Mouse (Mus musculus) gastrocnemius, postnatal 36 days (tissue): ENCODE data around the gene Myh9. TPM values are rescaled to one million over a fixed set of nuclear protein-coding genes. Genes with fewer than 3 reads are reported as not detected.
"Not testable (repeated sequence)": the region's sequence is repeated elsewhere in the genome, so short reads cannot be mapped to it uniquely, and the experiment has no call there.

Source experiments
- DNase-seq, 2 experiments: peaks; one replicate each; pipeline ENCODE4 v3.0.0; 2022
- intact Hi-C: fragments of 180-260 bp; cut with DNase I; formaldehyde crosslinking; loops from one replicate; pipeline ENCODE4 v1.15.1; 2025
- total RNA-seq, 2 experiments: library from RNA; stranded (reverse); gene quantifications; 2 replicates each; pipeline ENCODE4 v1.2.3; 2021

Myh9 gene
- total RNA-seq, 2 experiments from 2014 or later, result 48.4 to 49.1 TPM

DNA sequence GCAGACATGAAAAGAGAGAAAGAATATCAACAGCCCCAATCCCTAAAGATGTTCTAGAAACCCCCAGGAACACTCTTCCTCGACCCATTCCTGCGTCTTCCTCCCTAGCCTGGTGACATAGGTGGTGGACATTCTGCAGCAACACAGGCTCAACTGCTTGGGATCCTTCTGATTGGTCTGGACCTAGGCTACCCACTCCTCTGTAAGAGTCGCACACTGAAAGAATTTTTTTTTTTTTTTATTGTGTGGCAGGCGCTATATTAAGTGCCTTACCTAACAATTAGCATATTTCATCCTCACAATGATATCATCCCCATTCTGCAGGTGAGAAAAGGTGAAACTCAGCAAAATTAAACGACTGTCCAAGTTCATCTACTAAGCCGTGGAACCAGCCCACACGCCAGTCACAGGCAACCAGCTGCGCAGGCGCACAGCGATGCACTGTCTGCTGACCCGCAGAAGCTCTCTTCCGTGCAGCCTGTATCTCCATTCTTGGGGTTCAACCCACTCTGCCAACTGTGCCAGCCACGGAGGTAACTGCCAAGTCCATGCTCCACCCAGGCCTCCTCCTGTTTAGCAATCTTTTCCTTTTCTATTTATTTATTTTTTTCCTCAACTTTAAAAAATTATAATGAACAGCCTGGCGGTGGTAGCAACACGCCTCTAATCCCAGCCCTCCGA lies 3.1 kb upstream of the Myh9 start:
- intact Hi-C loops, result loop anchor here (5.0 kb wide), 2 partner anchors 63 to 72 kb away; no protein-coding TSS in a partner anchor
- DNase-seq, result no peak

DNA sequence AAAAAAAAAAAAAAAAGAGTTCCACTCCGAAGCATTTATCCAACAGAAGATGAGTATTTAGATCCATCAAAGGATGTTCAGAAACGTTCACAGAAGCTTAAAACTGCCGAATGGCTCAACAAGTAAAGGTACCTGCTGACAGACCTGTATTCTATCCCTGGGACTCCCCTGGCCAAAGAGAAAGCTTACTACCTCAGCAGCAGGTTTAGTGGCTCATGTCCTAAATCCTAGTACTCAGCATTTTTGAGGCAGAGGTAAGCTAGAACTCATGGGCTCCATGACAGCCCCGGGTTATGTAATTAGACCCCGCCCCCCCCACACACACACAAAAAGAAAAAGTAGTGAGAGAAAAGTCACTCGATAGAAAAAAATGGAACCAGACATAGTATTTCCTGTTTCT lies 2.1 kb upstream of the Myh9 start:
- intact Hi-C loops, result loop anchor here (5.0 kb wide), 1 partner anchor 73 kb away; no protein-coding TSS in a partner anchor
- DNase-seq, result no peak

DNA sequence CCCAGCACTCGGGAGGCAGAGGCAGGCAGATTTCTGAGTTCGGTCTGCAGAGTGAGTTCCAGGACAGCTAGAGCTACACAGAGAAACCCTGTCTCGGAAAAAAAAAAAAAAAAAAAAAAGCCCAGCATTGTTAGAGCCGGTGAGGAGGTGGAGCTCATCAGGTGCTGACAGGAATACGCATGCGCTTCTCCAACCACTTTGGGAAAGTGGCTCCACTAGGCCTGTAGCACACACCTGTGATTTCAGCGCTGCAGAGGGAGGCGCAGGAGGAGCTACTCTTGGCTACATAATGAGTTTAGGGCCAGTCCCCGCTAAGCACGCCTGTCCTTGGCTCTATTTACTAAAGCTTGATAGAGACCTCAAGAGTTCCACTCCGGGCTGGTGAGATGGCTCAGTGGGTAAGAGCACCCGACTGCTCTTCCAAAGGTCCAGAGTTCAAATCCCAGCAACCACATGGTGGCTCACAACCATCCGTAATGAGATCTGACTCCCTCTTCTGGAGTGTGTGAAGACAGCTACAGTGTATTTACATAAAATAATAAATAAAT lies 1.6 kb upstream of the Myh9 start:
- DNase-seq, result not testable (repeated sequence)
- intact Hi-C loops, result loop anchor here (5.0 kb wide), 1 partner anchor 74 kb away; no protein-coding TSS in a partner anchor

DNA sequence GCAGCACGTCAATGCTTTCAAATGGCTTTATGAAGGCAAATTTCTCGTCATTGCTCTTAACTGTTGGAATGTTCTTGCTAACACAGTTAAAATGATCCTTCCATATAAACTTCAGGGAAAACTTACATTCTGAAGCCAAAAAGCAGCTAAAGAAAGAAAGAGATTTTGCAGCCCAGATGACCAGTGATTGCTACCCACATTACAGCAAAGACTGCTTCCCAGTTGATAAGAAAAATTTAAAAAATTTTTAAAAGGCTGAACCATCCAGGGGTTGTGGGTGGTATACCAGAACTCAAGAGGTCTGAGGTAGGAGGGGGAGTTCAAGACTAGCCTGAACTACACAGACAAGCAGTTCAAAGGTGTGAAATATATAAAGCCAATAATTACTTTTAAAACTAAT lies 1.1 kb upstream of the Myh9 start:
- no peak for DNase-seq

DNA sequence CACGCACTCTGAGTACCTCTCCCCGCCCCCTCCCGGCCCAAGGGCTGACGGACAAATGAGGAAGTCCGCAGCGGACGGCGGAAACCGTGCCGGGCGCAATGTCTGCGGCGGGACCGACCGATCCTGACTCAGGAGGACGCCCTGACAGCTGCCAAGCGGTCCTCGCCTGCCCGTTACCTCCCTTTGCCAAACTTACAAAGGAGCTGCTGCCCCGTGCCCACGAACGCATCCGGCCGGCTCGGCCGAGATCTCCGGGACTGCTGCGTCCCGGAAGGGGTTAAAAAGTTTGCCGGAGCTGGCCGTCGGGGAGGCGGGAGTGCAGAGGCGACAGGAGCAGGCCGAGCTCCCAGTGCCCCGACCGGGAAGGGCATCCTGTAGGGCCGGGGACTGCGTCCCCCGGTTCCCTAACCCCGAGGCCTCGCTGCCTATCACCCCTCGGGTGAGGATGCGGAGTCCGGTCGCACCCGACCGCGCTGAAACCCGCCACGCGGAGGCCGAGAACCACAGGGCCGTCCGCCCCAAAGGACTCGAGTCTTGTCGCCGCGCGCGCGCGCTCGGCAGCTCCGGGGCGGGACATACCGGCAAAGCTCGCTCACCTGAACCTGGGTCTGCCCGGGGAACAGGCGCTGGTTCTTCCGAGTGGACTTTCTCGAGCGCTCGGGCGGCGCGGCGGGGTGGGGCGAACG lies 471 bp downstream of the Myh9 start:
- DNase-seq, result peak; percentile 50 to 68
- intact Hi-C loops, result loop anchor here (5.0 kb wide), 1 partner anchor 76 kb away; no protein-coding TSS in a partner anchor

More for the DNA sequence above, 1.1 kb upstream of the Myh9 start:
- intact Hi-C loops, result loop anchor here (5.0 kb wide), 1 partner anchor 74 kb away; no protein-coding TSS in a partner anchor

DNA sequence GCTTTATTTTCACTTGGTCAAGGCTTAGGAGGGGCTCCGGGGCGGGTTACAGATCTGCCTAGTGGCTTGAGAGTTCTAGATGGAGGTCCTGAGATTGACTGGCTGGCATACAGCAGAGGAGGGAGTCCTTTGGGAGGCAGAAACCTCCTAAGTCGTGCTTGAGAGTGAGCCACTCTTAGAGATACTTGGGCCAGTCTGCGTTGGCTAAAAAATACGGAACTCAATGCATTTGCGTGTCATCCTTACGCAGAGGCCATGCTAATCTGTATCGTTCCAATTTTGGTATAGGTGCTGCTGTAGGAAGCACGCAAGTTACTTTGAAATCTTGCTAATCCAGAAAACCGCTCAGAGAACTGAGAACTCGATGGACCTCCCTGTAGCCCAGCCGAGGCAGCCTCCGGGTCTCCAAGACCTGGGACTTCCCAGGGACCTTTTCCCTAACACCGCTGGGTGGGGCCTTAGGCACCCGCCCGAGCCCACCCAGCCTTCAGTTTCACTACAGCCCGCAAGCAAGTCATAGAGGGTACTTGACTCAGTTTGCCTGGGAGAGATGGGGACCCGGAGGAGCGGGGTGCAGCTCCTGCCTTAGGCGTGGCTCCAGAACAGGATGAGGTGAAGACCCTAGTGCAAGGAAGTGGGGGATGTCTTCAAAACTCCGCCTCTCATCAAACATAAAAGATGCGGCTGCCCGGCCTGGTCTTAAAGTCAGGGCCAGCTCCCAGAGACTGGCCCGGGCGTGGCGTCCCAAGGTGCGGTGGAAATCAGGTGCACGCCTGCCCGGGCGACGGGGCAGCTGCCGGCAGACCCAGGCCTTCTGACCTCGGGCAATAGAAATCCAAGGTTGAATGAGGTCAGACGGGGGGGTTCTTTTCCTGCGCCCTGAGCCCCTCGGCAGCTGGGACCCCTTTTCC lies 1.3 kb downstream of the Myh9 start:
- intact Hi-C loops, result loop anchor here (5.0 kb wide), 1 partner anchor 77 kb away; no protein-coding TSS in a partner anchor
- DNase-seq, result no peak

DNA sequence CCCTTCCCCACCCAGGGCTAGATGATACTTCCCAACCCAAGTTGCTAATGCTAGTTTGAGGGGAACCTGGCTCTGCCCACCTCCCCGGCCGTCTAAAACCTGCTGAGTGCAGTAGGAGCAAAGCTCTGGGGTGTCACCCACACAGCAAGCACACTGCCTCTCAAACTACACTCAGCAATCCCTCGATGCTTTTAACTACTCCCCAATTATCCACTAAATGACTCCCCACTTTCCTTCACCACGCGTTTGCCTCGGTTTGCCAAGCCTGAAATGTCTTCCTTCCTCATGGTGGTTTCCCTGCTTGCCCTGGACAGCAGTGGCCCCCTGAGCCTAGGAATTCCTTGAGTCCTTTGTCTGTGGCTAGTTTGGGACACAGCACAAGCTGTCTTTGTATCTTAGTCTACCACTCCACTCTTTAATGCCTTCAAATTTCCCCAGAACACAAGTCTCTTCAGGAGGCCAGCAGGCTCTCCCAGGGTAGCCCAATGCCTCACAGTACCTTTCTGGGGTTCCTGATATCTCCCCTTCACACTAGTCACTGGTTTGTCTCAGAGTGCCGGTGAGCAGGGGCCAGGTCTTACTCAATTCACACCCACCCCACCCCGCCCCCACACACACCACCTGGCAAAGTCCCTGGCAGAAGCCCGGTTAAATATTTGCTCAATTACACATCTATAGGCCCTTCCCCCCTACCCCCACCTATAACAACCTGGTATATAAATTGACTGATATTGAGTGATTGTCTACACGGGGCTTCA lies 2.3 kb downstream of the Myh9 start:
- intact Hi-C loops, result loop anchor here (5.0 kb wide), 1 partner anchor 78 kb away; no protein-coding TSS in a partner anchor
- DNase-seq, result no peak

DNA sequence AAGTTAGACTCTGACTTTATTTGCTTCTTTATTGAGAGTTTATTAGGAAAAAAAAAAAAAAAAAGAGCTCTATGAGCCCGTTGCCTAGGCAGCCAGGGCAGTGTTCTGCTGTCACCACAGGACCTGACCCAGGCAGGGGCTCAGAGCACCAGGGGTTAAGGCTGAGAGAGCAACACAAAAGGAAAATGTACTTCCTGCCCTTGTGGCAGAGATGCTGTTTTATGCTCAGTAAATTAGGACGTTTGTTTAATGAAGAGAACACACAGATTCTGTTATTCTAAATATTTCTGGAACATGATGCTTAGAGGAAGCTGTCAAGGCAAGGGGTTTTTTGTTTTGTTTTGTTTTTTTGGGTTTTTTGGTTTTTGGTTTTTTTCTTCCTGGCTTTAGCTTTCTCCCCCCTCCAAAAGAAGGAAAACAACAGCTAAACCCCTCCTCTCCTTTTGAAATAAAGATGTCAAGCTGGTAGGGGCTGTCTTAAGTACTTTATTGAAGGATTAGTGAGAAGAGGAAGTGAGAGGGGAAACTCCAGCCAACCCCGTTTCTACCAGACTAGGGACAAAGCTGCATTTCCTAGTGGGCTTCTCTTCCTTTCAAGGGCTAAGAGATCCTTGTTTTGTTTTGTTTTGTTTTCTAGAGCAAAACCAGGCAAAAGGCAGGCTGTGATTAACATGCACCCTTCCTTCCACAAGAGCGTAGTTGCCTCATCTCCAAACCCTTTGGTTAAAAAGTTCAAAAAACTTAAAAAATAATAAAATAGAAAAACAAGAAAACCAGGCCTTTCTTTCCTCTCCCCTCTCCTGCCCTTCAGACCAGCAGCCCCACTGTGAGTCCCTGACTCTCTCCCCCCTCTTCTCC lies 3.2 kb downstream of the Myh9 start:
- intact Hi-C loops, result no loop called here
- no peak for DNase-seq

DNA sequence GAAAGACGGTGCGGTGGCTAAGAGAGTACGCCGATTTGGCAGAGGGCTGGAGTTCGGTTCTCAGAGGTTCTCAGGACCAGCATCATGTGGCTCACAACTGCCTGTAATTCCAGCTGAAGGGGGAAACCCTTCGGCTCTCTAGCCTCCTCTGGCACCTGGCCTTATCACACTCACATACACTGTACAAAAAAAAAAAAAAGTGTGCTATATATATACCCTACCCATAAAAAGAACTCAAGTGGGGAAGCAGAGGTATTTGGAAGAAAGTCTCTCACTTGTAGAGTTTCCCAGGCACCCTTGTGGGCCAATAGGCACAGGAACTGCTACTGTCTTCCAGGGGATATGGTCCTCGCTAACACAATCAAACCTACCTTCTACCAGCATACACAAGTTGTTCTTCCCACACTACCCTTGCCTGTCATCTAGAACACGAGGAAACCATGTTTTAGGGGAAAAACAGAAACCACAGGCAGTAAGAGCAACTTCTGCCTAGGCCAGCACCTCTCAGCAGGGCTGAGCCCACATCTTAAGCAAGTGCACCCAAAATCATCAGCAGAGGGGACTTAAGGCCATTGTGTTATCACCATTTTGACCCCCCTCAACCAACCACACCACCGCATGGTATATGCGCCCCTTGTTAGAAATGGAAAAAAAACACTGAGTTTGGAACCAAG lies 4.4 kb downstream of the Myh9 start:
- intact Hi-C loops, result no loop called here
- no peak for DNase-seq

DNA sequence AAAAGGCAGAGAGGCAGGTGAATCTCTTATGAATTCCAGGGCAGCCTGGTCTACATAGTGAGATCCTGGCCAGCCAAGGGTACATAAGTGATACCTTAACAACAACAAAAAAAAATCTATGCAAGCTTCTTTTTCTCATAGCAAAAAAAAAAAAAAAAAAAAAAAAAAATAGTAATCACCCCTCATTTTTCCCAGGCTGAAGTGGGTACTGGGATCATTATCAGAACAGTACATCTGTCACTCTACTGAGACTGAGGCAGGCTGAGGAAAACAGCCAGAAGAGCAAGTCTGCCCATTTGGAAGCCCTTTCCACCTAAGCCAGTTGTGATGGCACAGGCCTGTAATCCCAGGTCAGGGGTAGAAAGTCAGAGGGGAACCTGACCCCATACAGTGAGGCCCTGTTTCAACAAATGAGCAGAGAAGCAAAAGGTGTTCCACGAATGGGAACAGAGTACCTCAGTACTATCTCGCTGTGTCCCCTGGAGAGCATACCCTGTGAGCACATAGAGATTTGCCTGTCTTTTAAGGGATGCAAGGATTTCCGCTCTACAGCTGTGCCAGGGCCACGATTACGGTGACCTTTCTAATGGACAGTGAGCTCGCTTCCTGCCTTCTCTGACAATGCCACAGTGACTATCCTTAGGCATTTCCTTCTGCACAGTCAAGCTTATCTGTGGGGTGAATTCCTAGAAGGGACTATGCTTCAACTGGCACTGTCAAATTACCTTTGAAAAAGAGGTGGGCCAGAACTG lies 5.1 kb downstream of the Myh9 start:
- no peak for DNase-seq
- intact Hi-C loops, result no loop called here

DNA sequence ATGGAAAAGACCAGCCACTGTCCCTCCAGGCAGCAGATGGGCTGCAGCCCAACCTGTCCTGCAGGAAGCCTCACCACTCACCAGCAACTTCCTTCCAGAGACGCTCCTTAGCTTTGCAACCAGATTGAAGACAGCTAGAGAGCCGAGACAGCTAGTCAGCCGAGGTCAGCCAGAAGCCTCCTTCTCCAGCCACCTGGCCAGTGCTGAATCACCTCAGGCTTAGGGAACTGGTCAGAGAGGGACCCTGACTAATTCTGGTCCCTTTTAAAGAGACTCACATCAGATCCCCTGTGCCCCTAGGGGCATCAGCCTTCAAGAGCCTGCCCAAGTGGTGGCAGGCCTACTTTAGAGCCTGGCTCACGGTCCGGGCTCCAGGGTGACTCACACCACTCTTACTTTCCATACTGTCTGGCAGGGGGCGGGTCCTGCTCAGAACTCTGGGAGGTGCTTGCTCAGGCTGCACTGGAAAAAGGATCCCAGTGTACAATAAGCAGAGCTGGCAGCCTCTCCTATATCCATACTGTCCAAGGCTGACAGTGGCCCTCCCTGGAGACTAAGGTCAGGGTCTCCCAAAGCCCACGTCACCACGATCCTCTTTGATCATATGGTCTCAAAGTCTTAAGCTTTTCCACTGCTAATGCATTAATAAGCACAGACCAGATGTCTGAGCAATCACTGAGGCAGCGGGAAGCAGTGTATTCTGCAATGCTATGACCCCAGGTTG lies 5.9 kb downstream of the Myh9 start:
- DNase-seq, result no peak
- intact Hi-C loops, result no loop called here

DNA sequence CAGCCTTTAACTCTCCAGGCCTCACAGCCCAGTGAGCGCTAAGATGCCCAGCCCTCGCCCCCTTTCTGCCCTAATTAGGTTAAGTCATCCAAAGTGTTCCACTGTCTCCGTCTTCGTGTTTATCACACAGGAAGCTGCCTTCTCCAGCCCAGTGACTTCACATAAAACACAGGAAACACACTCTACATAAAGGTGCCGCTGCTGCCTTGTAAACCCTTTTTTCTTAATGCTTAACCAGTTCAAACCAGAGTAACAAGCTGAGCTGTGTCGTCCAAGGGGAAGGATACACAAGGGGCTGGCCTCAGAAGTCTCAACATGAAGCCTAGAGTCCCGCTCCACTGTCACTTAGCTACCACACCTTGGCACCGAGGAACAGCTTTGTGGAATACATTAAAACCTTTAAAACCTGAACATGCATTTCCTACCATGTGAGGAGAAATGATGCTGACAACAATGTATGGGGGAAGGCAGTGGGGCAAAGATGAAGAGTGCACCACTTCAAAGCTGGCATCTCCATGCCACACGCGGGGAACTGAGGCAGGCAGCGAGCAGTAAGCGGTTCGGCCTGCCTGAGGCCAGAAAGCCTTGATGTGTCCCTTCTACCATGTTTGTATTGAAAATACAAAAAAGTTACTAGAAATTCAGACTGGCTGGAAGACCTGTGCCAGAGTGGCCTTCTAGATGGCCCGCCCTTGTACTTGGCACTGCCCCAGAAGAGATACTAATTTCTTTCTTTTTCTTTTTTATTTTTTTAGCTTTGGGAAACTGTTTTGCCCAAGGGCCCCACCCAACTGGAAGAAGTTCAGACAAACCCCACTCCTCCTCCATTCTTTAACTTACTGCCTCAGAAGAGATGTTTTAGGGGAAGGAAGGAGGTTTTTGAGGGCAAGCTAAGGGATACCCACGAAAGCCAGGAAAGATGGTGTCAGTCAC lies 7.4 kb downstream of the Myh9 start:
- intact Hi-C loops, result no loop called here
- DNase-seq, result peak in 1 of 2 experiments; percentile 15

DNA sequence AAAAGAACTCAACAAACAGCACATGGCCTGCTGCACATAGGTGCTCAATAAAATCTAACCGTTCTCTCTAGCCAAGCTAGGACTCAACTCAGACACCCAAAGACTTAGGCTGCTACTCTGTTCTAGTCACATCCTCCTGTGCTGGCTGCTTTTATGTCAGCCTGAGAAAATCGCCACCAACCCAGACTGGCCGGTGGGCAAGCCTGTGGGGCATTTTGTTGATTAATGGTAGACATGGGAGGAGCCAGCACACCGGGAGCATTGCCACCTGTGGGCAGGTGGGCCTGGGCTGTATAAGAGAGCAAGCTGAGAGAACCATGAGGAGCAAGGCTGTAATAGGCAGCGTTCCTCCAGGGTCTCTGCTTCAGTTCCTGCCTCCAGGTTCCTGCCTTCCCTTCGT lies 8.2 kb downstream of the Myh9 start:
- no peak for DNase-seq
- intact Hi-C loops, result no loop called here

DNA sequence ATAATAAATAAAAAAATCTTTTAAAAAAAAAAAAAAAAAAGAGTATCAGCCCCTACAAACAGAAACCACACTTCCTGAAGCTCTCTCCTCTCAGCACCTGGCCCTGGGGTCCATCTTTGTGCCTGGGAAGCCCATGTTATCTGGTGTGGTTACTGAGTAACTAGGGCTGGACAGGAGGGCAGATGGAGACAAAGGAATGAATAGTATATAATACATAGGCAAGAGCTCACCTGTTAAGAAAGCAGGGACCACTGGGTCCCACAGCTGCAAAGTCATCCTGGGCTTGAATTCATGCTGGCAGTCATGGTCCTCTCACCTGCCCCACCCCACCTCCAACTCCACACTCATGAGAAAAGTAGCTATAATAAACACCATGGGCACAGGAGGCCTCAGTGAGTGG lies 8.9 kb downstream of the Myh9 start:
- intact Hi-C loops, result no loop called here

DNA sequence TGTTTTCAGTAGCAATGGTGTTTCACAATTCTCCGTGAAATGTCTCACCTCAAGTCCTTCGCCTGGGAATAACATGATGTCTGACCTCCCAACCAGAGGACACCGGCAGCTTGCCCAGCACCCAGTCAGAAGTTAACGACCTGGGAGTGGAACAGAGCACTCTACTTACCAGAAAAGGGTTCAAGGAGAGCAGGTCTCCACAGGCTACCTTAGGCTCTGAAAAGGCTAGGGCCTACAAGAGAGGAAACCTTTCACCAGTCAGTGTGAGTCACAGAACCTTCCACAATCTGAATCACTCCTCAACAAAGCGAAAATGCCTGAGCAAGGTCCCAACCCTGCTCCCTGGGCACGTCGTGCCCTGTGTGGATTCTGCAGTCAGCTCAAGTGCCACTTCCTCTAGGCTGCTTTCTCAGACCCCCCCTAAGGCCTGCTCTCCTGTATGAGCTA lies 9.5 kb downstream of the Myh9 start:
- intact Hi-C loops, result no loop called here
- DNase-seq, result no peak

More for the DNA sequence above, 8.9 kb downstream of the Myh9 start:
- DNase-seq, result no peak
